Mouse (Mus musculus) heart, embryonic 16.5 days (tissue): ENCODE data around the gene Macrod2. TPM values are rescaled to one million over a fixed set of nuclear protein-coding genes. Genes with fewer than 3 reads are reported as not detected.

Experiments
- ATAC-seq: fragments of 200-750 bp; cut with Nextera tagmentation; replicated peaks from 2 replicates; pipeline ENCODE4 v1.8.0; 2017; ENCODE audit warnings: moderate number of reproducible peaks; ENCODE audit not compliant: insufficient read depth, low FRiP score; ENCODE audit errors: extremely low read depth
- H3K27ac ChIP-seq: fragments of 300-500 bp; sonication (generic); 2 replicates; pipeline ENCODE4 v1.5.1; 2014; ENCODE audit warnings: mild to moderate bottlenecking, low read length, control low read depth, moderate library complexity
- H3K27me3 ChIP-seq: fragments of 300-500 bp; sonication (generic); 2 replicates; pipeline ENCODE4 v1.6.1; 2014; ENCODE audit warnings: low read length, mixed read lengths; ENCODE audit not compliant: control insufficient read depth, insufficient read depth
- H3K36me3 ChIP-seq: fragments of 300-500 bp; sonication (generic); 2 replicates; pipeline ENCODE4 v1.6.1; 2014; ENCODE audit not compliant: control insufficient read depth, insufficient read depth
- H3K4me1 ChIP-seq: fragments of 300-500 bp; sonication (generic); 2 replicates; pipeline ENCODE4 v1.6.1; 2014; ENCODE audit warnings: low read length, mixed read lengths; ENCODE audit not compliant: control insufficient read depth, insufficient read depth
- H3K4me2 ChIP-seq: fragments of 300-500 bp; sonication (generic); 2 replicates; pipeline ENCODE4 v1.6.1; 2014; ENCODE audit warnings: low read depth, mild to moderate bottlenecking, control low read depth, low read length
- H3K4me3 ChIP-seq: fragments of 300-500 bp; sonication (generic); 2 replicates; pipeline ENCODE4 v1.5.1; 2014; ENCODE audit warnings: mild to moderate bottlenecking, control low read depth, low read length
- H3K9ac ChIP-seq: fragments of 300-500 bp; sonication (generic); 2 replicates; pipeline ENCODE4 v1.6.1; 2014; ENCODE audit warnings: low read length, control low read depth
- H3K9me3 ChIP-seq: fragments of 300-500 bp; sonication (generic); replicated peaks from 2 replicates; pipeline ENCODE4 v1.6.1; 2016; ENCODE audit warnings: low read length; ENCODE audit not compliant: control insufficient read depth
- WGBS: fragments of 180-500 bp; shearing (Covaris S2); extraction: QIAGEN DNeasy Blood & Tissue Kit; methylation state at CpG from one replicate; pipeline ENCODE4 v1.1.7; 2014; 5-methylcytosine and 5-hydroxymethylcytosine counted together
- polyA plus RNA-seq: library from polyadenylated mRNA; unstranded; fragments of >200 nt; fragmentation: Nextera tagmentation; extraction: Ambion mirVana; gene quantifications from 2 replicates; pipeline ENCODE4 v1.2.1, GENCODE M21; 2015

Gene Macrod2
- polyA plus RNA-seq, 1 experiment from 2014 or later: 23.2 TPM

GRCm38 (mm10) chr2:141337708-141338107, 942.6 kb downstream of the Macrod2 start:
- Histone ChIP-seq H3K9me3 (no peaks in the 10 kb centered on the region), H3K4me3 (no peak overlapping the region), H3K4me2 (no peak overlapping the region), H3K27ac (no peak overlapping the region), H3K27me3 (no peaks in the 10 kb centered on the region), H3K36me3 (no peaks in the 10 kb centered on the region), H3K4me1 (no peaks in the 10 kb centered on the region), H3K9ac (no peak overlapping the region)
- no peak for ATAC-seq
- whole genome bisulfite sequencing: 55% methylated on average over 3 of the region's 3 CpGs

DNA sequence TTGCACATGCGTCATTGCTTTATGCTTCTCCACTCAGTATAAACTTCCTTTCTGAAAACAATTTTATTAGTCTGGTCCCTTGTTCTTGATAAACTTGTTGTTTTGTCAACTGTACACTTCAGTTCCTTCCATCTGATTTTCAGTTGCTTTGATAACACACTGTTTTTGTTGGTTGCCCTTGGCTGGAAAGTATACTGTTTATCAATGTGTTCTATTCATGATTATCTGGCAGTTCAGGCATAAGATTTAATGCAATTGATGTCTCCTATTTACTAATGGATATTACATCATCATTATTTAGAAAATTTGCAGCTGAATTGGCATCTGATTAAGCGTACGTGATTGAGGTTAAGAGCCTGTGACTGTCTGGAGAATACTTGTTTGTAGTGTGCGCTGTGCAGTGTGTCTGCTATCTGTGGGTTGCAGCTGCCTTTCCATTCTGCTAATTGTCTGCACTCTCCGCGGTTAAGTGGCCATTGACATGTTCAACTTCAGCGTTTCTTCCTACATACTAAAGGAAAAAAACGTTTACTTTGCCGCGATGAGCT, 949.0 kb downstream of the Macrod2 start:
- WGBS: 40% methylated on average over 10 of the region's 10 CpGs
- H3K27me3 ChIP-seq: no peaks in the 10 kb centered on the region
- H3K4me1 ChIP-seq: no peaks in the 10 kb centered on the region
- H3K9ac ChIP-seq: no peak overlapping the region
- no peaks in the 10 kb centered on the region for H3K9me3 ChIP-seq
- no peak overlapping the region for H3K4me2 ChIP-seq
- no peak overlapping the region for H3K4me3 ChIP-seq
- no peak overlapping the region for H3K27ac ChIP-seq
- ATAC-seq: no peak
- H3K36me3 ChIP-seq: no peaks in the 10 kb centered on the region

- Histone ChIP-seq H3K27ac (no peak overlapping the region), H3K4me3 (no peak overlapping the region), H3K36me3 (no peaks in the 10 kb centered on the region), H3K4me2 (no peak overlapping the region), H3K4me1 (no peaks in the 10 kb centered on the region), H3K27me3 (no peaks in the 10 kb centered on the region), H3K9ac (no peak overlapping the region), H3K9me3 (no peaks in the 10 kb centered on the region)
- WGBS: 68% methylated on average over 2 of the region's 2 CpGs
- no peak for ATAC-seq
Observed at GRCm38 (mm10) chr2:141352623-141353022, 957.5 kb downstream of the Macrod2 start.

GRCm38 (mm10) chr2:141388632-141389031, 993.5 kb downstream of the Macrod2 start:
- no peak overlapping the region for H3K27ac ChIP-seq
- H3K4me3 ChIP-seq: no peak overlapping the region
- no peak overlapping the region for H3K9ac ChIP-seq
- no peaks in the 10 kb centered on the region for H3K4me1 ChIP-seq
- no peak overlapping the region for H3K4me2 ChIP-seq
- ATAC-seq: no peak
- H3K27me3 ChIP-seq: no peaks in the 10 kb centered on the region
- 78% methylated on average over 2 of the region's 2 CpGs for WGBS
- H3K36me3 ChIP-seq: no peaks in the 10 kb centered on the region
- H3K9me3 ChIP-seq: no peaks in the 10 kb centered on the region

DNA sequence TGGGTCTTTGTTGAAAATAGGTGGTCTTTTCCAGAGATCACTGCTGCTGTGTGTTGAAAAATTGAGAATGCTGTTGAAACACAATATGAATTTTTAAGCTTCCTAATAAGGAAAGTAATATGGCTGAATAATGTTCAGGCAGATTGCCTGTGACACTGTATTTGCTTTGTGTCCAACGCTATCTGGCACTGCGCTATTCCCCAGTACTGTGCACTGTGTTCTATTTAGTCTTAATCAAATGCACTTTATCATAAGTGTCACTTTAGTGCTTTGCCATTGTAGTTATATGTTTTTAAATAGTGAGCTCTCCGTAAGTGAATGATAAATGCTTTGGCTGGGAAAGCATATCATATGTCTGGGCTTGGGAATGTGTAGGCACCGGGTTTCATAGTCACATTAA, 996.1 kb downstream of the Macrod2 start:
- 35% methylated on average over 4 of the region's 4 CpGs for WGBS
- Histone ChIP-seq H3K27me3 (no peaks in the 10 kb centered on the region), H3K4me2 (no peak overlapping the region), H3K4me3 (no peak overlapping the region), H3K9ac (no peak overlapping the region), H3K9me3 (no peaks in the 10 kb centered on the region), H3K4me1 (no peaks in the 10 kb centered on the region), H3K27ac (no peak overlapping the region), H3K36me3 (no peaks in the 10 kb centered on the region)
- ATAC-seq: no peak

DNA sequence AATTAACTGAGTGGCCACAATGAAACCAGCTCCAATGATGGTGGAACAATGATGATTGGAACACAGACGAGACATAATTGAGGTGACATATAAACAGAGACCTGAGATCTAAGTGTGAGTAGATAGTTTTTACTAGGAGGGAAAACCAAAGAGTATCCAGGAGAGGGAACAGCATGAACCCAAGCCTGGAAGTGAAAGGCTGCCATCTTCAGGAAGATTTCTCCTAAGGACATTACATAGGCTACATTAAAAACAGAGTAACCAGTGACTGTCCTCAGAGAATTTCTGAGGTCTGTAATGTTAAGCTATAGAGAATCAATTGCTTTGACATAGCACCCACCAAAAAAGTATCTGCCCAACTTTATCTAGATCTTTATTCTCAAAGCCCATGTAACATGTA, 999.7 kb downstream of the Macrod2 start:
- Histone ChIP-seq H3K9me3 (no peaks in the 10 kb centered on the region), H3K36me3 (no peaks in the 10 kb centered on the region), H3K4me2 (no peak overlapping the region), H3K4me3 (no peak overlapping the region), H3K27me3 (no peaks in the 10 kb centered on the region), H3K9ac (no peak overlapping the region), H3K27ac (no peak overlapping the region), H3K4me1 (no peaks in the 10 kb centered on the region)
- ATAC-seq: no peak
- 48% methylated on average over 1 of the region's 1 CpGs for WGBS

DNA sequence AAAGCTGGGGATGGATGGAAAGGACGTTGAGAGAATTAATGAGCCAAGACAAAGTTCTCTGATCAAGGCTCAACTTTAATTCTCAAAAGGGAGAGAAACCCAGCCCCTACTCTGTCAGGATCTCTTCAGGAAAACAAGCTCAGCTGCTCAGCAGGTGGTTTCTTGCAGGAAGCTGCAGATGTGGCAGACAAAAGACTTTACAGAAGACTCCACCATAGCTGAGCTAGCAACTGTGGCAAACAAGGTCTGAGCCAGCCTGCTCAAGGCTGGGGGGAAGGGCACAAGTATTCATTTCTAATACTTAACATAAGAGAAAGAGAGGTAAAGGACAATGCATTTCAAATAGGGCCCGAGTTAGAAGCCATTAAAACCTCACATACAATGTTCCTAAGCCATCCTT, 1013.7 kb downstream of the Macrod2 start:
- no peaks in the 10 kb centered on the region for H3K9me3 ChIP-seq
- H3K9ac ChIP-seq: no peak overlapping the region
- H3K27ac ChIP-seq: no peak overlapping the region
- H3K4me2 ChIP-seq: no peak overlapping the region
- no peak for ATAC-seq
- no peaks in the 10 kb centered on the region for H3K36me3 ChIP-seq
- no peaks in the 10 kb centered on the region for H3K27me3 ChIP-seq
- H3K4me1 ChIP-seq: no peaks in the 10 kb centered on the region
- no peak overlapping the region for H3K4me3 ChIP-seq
- whole genome bisulfite sequencing: 44% methylated on average over 2 of the region's 2 CpGs

DNA sequence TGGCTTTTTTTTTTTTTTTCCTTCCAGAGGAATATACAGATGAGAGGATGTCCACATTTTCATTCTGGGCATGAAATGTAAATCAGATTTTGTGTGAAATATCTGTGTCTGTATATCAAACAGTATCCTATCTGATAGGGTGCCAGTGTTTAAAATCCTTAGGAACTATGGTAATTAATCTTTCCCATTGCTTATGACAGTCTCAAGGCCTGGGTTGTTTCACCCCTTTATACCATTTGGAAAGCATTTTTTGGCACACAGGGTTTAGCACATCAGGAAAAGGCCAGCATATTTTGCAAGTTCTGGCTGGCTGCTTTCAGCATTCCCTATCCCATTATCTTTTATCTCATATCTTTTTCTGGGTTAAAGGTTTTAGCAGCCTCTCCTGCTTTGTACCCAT, 1021.3 kb downstream of the Macrod2 start:
- Histone ChIP-seq H3K9me3 (no peaks in the 10 kb centered on the region), H3K4me3 (no peak overlapping the region), H3K27ac (no peak overlapping the region), H3K4me2 (no peak overlapping the region), H3K4me1 (no peaks in the 10 kb centered on the region), H3K9ac (no peak overlapping the region), H3K36me3 (no peaks in the 10 kb centered on the region), H3K27me3 (no peaks in the 10 kb centered on the region)
- ATAC-seq: no peak

GRCm38 (mm10) chr2:141416855-141417544, 1021.9 kb downstream of the Macrod2 start:
- H3K9me3 ChIP-seq: no peaks in the 10 kb centered on the region
- no peaks in the 10 kb centered on the region for H3K27me3 ChIP-seq
- H3K4me1 ChIP-seq: no peaks in the 10 kb centered on the region
- no peak for ATAC-seq
- H3K9ac ChIP-seq: no peak overlapping the region
- 53% methylated on average over 8 of the region's 8 CpGs for WGBS
- no peaks in the 10 kb centered on the region for H3K36me3 ChIP-seq
- no peak overlapping the region for H3K4me3 ChIP-seq
- no peak overlapping the region for H3K27ac ChIP-seq
- no peak overlapping the region for H3K4me2 ChIP-seq
